Comparison of ENCODE assay signal across 20 mouse cellular contexts in the genomic region with DNA sequence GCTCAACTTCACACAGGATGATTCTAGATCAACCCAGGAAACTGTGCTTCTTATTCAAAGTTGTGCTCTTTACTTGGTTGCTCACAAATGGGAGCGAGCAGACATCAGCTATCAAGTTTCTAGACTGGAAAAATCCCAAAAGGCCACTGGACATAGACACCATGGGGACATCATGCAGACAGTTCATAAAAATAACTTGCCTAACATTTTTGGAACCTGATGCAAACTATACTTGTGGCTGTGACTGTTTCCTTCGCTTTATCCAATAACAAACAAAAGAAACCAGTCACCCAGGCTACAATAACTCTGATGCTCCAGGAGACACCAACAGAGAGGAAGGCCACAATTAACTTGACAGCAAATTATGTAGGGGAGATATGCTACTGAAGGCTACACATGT.
"Had no signal": no experiment of that assay in that cellular context is flagged by ENCODE, and none has a peak within 500 bp of the region (broad histone marks: within the 10 kb centered on the region; RNA-seq: fewer than 3 reads in every experiment).

No protein-coding gene starts in this region.

- H3K4me3 ChIP-seq: midbrain, embryonic 10.5 days; midbrain, embryonic 12.5 days; myocyte; neural tube, embryonic 13.5 days; neural tube, embryonic 15.5 days; stomach, embryonic 15.5 days had no signal

- H3K9ac ChIP-seq: liver, embryonic 14.5 days; lung, embryonic 14.5 days; midbrain, embryonic 12.5 days; neural tube, embryonic 13.5 days; neural tube, embryonic 15.5 days; stomach, embryonic 15.5 days had no signal

- H3K36me3 ChIP-seq: midbrain, embryonic 10.5 days; midbrain, embryonic 12.5 days; neural tube, embryonic 13.5 days; neural tube, embryonic 15.5 days; stomach, embryonic 15.5 days had no signal

- H3K27me3 ChIP-seq: stomach, embryonic 15.5 days had no signal

- DNase-seq: lung, embryonic 14.5 days; lung, postnatal 14 days; lung, postnatal 36 days; midbrain, embryonic 14.5 days; retina, postnatal 1 day; right cerebral cortex, adult 18-20 months; right cerebral cortex, postnatal 25 days; right cerebral cortex, postnatal 4 days; thymus, adult 2 months; thymus, postnatal 25 days; thymus, postnatal 4 days had no signal

- H3K27ac ChIP-seq: liver, embryonic 14.5 days; midbrain, embryonic 10.5 days; midbrain, embryonic 12.5 days; neural tube, embryonic 13.5 days; neural tube, embryonic 15.5 days; stomach, embryonic 15.5 days; stomach, postnatal 0 days had no signal

- H3K4me2 ChIP-seq: lung, embryonic 14.5 days; midbrain, embryonic 12.5 days; neural tube, embryonic 13.5 days; neural tube, embryonic 15.5 days; stomach, embryonic 15.5 days had no signal

- H3K9me3 ChIP-seq: midbrain, embryonic 10.5 days; midbrain, embryonic 12.5 days; neural tube, embryonic 13.5 days; neural tube, embryonic 15.5 days; stomach, embryonic 15.5 days had no signal

- ATAC-seq: midbrain, embryonic 16.5 days had no signal
